1 mouse cellular context compared by ENCODE assay signal in genomic region chr1:183344886-183345816, GRCm38 (mm10).
TF ChIP-seq lines count a peak whose summit lies in the region.

No protein-coding gene starts in this region.

TF ChIP-seq in myocyte, 11 proteins besides CTCF, POLR2A, EP300 and RAD21 (continued from another document):
- no peak for TF ChIP-seq TCF12 (IDR thresholded peaks at IDR 0.05; ENCODE audit: insufficient read depth, poor library complexity, severe bottlenecking)
